Mouse (Mus musculus) heart, postnatal 0 days (tissue): ENCODE results near the gene Treml2. TPM values are rescaled to one million over a fixed set of nuclear protein-coding genes. Genes with fewer than 3 reads are reported as not detected.

Source experiments
- ATAC-seq: fragments of 200-750 bp; cut with Nextera tagmentation; 2 replicates; pipeline ENCODE4 v1.8.0; 2017; ENCODE audit warnings: low read depth, moderate number of reproducible peaks, moderate library complexity; ENCODE audit not compliant: insufficient read depth
- DNase-seq: peaks from one replicate; pipeline ENCODE4 v3.0.0-alpha.2; 2016; ENCODE audit warnings: low spot score
- H3K27ac ChIP-seq: fragments of 300-500 bp; sonication (generic); 2 replicates; pipeline ENCODE4 v1.5.1; 2014; ENCODE audit warnings: low read depth, mild to moderate bottlenecking
- H3K27me3 ChIP-seq: fragments of 300-500 bp; sonication (generic); 2 replicates; pipeline ENCODE4 v1.6.1; 2014; ENCODE audit warnings: low read length, mixed read lengths; ENCODE audit not compliant: control insufficient read depth, insufficient read depth
- H3K36me3 ChIP-seq: fragments of 300-500 bp; sonication (generic); replicated peaks from 2 replicates; pipeline ENCODE4 v1.6.1; 2014; ENCODE audit warnings: low read length, mixed read lengths; ENCODE audit not compliant: control insufficient read depth, insufficient read depth
- H3K4me1 ChIP-seq: fragments of 300-500 bp; sonication (generic); 2 replicates; pipeline ENCODE4 v1.6.1; 2014; ENCODE audit warnings: antibody characterized with exemption; ENCODE audit not compliant: control insufficient read depth, insufficient read depth
- H3K4me2 ChIP-seq: fragments of 300-500 bp; sonication (generic); 2 replicates; pipeline ENCODE4 v1.6.1; 2014; ENCODE audit warnings: low read depth, mild to moderate bottlenecking, low read length, moderate library complexity
- H3K4me3 ChIP-seq: fragments of 300-500 bp; sonication (generic); 2 replicates; pipeline ENCODE4 v1.5.1; 2014; ENCODE audit warnings: low read depth, low read length
- H3K9ac ChIP-seq: fragments of 300-500 bp; sonication (generic); replicated peaks from 2 replicates; pipeline ENCODE4 v1.6.1; 2014; ENCODE audit warnings: low read depth, low read length, mixed read lengths
- H3K9me3 ChIP-seq: fragments of 300-500 bp; sonication (generic); replicated peaks from 2 replicates; pipeline ENCODE4 v1.6.1; 2016; ENCODE audit warnings: low read length; ENCODE audit not compliant: control insufficient read depth
- CTCF ChIP-seq: IDR thresholded peaks from 2 replicates; pipeline ENCODE4 v1.5.1; 2016; ENCODE audit warnings: antibody characterized with exemption, control low read depth, low read depth
- EP300 ChIP-seq: IDR thresholded peaks from 2 replicates; pipeline ENCODE4 v1.6.1; 2016; ENCODE audit warnings: antibody characterized with exemption, low read depth
- WGBS: fragments of 180-500 bp; shearing (Covaris S2); extraction: QIAGEN DNeasy Blood & Tissue Kit; methylation state at CpG from one replicate; pipeline ENCODE4 v1.1.7; 2014; 5-methylcytosine and 5-hydroxymethylcytosine counted together
- polyA plus RNA-seq: library from polyadenylated mRNA; unstranded; fragments of >200 nt; fragmentation: Nextera tagmentation; extraction: Ambion mirVana; gene quantifications from 2 replicates; pipeline ENCODE4 v1.2.1, GENCODE M21; 2015
- total RNA-seq: library from RNA; depleted of rRNA; stranded (reverse); fragments of >200 nt; gene quantifications from 2 replicates; pipeline ENCODE4 v1.2.3, GENCODE M21; 2014; ENCODE audit warnings: low replicate concordance; rRNA removed

Treml2 gene
- total and polyA plus RNA-seq, 2 experiments from 2014 or later, result 0.15 TPM; not detected in 1

DNA sequence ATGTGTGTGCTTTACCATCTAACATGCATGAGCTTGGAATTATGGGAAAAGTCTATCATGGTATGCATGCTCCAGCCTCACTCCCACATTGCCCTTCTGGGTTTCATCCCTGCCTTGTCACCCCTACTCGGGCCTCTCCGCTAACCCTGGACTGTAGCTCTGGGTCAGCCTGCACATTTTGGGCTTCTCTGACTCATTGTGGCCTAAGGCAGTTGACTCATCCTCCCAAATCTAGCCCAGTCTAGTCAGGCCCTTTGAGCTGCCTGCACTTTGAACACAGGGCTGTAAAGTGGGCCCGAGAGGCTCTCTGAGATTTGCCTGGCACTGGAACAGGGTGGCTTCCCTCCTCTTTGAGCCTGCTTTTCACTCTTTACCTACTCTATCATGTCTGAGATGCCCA, 56.5 kb downstream of the Treml2 start:
- WGBS, result 79% methylated on average over 3 of the region's 3 CpGs
- no peak overlapping the region for H3K9ac ChIP-seq
- no peaks in the 10 kb centered on the region for H3K9me3 ChIP-seq
- DNase-seq (no peak), ATAC-seq (no peak)
- no peak overlapping the region for H3K27ac ChIP-seq
- no peaks in the 10 kb centered on the region for H3K36me3 ChIP-seq
- no peaks in the 10 kb centered on the region for H3K27me3 ChIP-seq
- H3K4me1 ChIP-seq, result no peaks in the 10 kb centered on the region
- no peak overlapping the region for H3K4me2 ChIP-seq
- no peak overlapping the region for H3K4me3 ChIP-seq
- TF ChIP-seq EP300 (no peak), CTCF (no peak)

DNA sequence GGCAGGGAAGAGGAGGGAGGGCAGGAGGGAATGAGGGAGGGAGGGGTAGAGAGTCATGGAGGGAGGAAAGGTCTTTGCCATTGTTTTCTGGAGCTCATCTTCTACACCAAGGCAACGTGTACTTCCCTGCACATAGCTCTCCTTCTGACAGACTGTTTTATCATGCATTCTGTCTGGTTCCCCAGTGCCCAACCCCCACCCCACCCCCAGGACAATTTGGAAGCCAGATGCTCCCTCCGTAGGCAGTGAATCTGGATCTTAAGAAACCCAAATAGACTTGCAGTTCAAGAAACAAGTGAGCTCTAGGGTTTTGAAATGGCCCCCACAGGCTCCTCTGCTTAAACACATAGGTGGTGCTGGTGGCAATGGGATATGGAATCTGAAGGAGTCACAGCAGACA, 58.6 kb downstream of the Treml2 start:
- Histone ChIP-seq H3K27ac (no peak overlapping the region), H3K36me3 (no peaks in the 10 kb centered on the region), H3K4me3 (no peak overlapping the region), H3K4me2 (no peak overlapping the region), H3K9ac (no peak overlapping the region), H3K4me1 (peaks cover 2% of the 10 kb centered on the region; the same call in 1 of the 2 replicates), H3K9me3 (no peaks in the 10 kb centered on the region), H3K27me3 (no peaks in the 10 kb centered on the region)
- no peak for DNase-seq
- ATAC-seq, result no peak
- no peak for TF ChIP-seq CTCF
- TF ChIP-seq EP300, result no peak
- WGBS, result 41% methylated on average over 2 of the region's 2 CpGs

DNA sequence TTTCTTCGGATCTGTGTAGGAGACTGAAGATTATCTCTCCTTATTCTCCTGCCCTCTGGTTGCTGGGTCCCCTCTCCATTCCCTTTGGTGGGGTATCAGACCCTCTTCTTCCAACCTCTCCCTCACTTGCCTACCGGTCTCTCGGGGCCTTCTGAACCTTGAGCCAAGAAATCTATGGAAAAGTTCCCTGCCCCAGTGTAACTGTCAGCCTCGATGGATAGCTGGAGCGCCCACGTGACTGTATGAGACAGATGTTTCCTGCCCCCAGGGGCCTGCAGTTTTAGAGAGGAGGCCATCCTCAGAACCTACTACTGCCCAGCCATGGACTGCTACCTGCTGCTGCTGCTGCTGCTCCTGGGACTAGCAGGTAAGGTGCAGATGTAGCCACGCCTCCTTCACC, 60.3 kb downstream of the Treml2 start, which contains the start of gene Treml1:
Gene Treml1 (plus strand): TSS at position 301 of the 400 bp plus-strand sequence.
- ATAC-seq (no peak), DNase-seq (no peak)
- 65% methylated on average over 7 of the region's 7 CpGs for WGBS
- Histone ChIP-seq H3K4me2 (no peak within 1 kb of the TSS), H3K9ac (no peak within 1 kb of the TSS), H3K9me3 (no peaks in the 10 kb centered on the region), H3K27ac (no peak within 1 kb of the TSS), H3K4me3 (no peak within 1 kb of the TSS), H3K36me3 (no peaks in the 10 kb centered on the region), H3K4me1 (peaks cover 15% of the 10 kb centered on the region), H3K27me3 (no peaks in the 10 kb centered on the region)
- TF ChIP-seq CTCF (no peak), EP300 (no peak)

DNA sequence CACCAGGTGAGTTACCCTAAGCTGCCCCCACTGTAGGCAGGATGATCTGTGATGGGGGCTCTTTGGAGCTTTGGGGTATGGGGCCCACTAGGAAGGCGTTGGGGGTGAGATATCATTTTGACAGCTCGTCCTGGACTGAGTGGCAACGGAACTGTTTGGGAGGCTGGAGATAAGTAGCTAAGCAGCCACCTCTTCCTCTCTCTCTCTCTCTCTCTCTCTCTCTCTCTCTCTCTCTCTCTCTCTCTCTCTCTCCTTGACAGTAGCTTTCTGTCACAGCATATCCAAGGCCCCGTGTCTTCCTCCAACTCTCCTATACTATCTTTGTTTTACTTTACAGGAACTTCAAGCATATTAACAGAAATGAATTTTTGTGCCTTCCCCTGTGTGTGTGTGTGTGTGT, 61.2 kb downstream of the Treml2 start:
- no peak for DNase-seq
- Histone ChIP-seq H3K9me3 (no peaks in the 10 kb centered on the region), H3K4me2 (no peak overlapping the region), H3K27ac (no peak overlapping the region), H3K9ac (no peak overlapping the region), H3K4me1 (peaks cover 15% of the 10 kb centered on the region), H3K27me3 (no peaks in the 10 kb centered on the region), H3K4me3 (no peak overlapping the region), H3K36me3 (no peaks in the 10 kb centered on the region)
- ATAC-seq, result no peak
- 16% methylated on average over 4 of the region's 4 CpGs for WGBS
- TF ChIP-seq EP300, result no peak
- no peak for TF ChIP-seq CTCF

Other genes starting within 250 kb of the Treml2 start
- not detected in 2 replicates for gene 1700067P10Rik, start 210.2 kb upstream of the Treml2 start, total RNA-seq
- gene 1700067P10Rik, start 210.2 kb upstream of the Treml2 start, polyA plus RNA-seq, result not detected in 2 replicates
- gene 9830107B12Rik, start 153.2 kb upstream of the Treml2 start, total RNA-seq, result not detected in 2 replicates
- gene 9830107B12Rik, start 153.2 kb upstream of the Treml2 start, polyA plus RNA-seq, result 0.08 TPM in 1 of 2 replicates, not detected in the other
- not detected in 2 replicates for gene A530064D06Rik, start 132.2 kb upstream of the Treml2 start, total RNA-seq
- 0.08 and 0.23 TPM in 2 replicates for gene A530064D06Rik, start 132.2 kb upstream of the Treml2 start, polyA plus RNA-seq
- 1.6 TPM in 1 of 2 replicates, not detected in the other for gene Trem1, start 66.7 kb upstream of the Treml2 start, total RNA-seq
- gene Trem1, start 66.7 kb upstream of the Treml2 start, polyA plus RNA-seq, result 0.04 TPM in 2 replicates
- gene Trem3, start 51.7 kb upstream of the Treml2 start, total RNA-seq, result not detected in 2 replicates
- 0.11 and 0.15 TPM in 2 replicates for gene Trem3, start 51.7 kb upstream of the Treml2 start, polyA plus RNA-seq
- 0.19 TPM in 1 of 2 replicates, not detected in the other for gene Treml4, start 35.2 kb upstream of the Treml2 start, total RNA-seq
- 0.36 and 0.44 TPM in 2 replicates for gene Treml4, start 35.2 kb upstream of the Treml2 start, polyA plus RNA-seq
- gene B430306N03Rik, start 16.6 kb downstream of the Treml2 start, total RNA-seq, result 0.23 and 0.31 TPM in 2 replicates
- 0.16 and 0.18 TPM in 2 replicates for gene B430306N03Rik, start 16.6 kb downstream of the Treml2 start, polyA plus RNA-seq
- gene Trem2, start 46.9 kb downstream of the Treml2 start, total RNA-seq, result 1.2 and 3.5 TPM in 2 replicates
- 2.7 and 3.5 TPM in 2 replicates for gene Trem2, start 46.9 kb downstream of the Treml2 start, polyA plus RNA-seq
- gene Treml1, start 60.4 kb downstream of the Treml2 start, total RNA-seq, result 2.9 TPM in 1 of 2 replicates, not detected in the other
- gene Treml1, start 60.4 kb downstream of the Treml2 start, polyA plus RNA-seq, result 0.44 and 0.57 TPM in 2 replicates
- gene Nfya, start 110.4 kb downstream of the Treml2 start, total RNA-seq, result 19.0 and 27.4 TPM in 2 replicates
- 4.7 and 5.5 TPM in 2 replicates for gene Nfya, start 110.4 kb downstream of the Treml2 start, polyA plus RNA-seq
- gene Oard1, start 110.5 kb downstream of the Treml2 start, total RNA-seq, result 7.1 and 12.9 TPM in 2 replicates
- 30.3 and 31.4 TPM in 2 replicates for gene Oard1, start 110.5 kb downstream of the Treml2 start, polyA plus RNA-seq
- 319 and 325 TPM in 2 replicates for gene Apobec2, start 133.4 kb downstream of the Treml2 start, total RNA-seq
- 265 and 267 TPM in 2 replicates for gene Apobec2, start 133.4 kb downstream of the Treml2 start, polyA plus RNA-seq
- gene Tspo2, start 152.0 kb downstream of the Treml2 start, total RNA-seq, result not detected in 2 replicates
- gene Tspo2, start 152.0 kb downstream of the Treml2 start, polyA plus RNA-seq, result 0.63 and 0.75 TPM in 2 replicates
- 1.4 TPM in 1 of 2 replicates, not detected in the other for gene Unc5cl, start 155.4 kb downstream of the Treml2 start, total RNA-seq
- 0.14 TPM in 1 of 2 replicates, not detected in the other for gene Unc5cl, start 155.4 kb downstream of the Treml2 start, polyA plus RNA-seq